Mouse (Mus musculus) G1E-ER4 (cell line): ENCODE results near the gene Mknk1. TPM values are rescaled to one million over a fixed set of nuclear protein-coding genes. Genes with fewer than 3 reads are reported as not detected.

ENCODE experiments used
- GATA1 ChIP-seq: IDR thresholded peaks from one replicate; pipeline ENCODE4 v1.8.0; 2012; ENCODE audit warnings: low read length, inconsistent platforms
- polyA plus RNA-seq: library from polyadenylated mRNA; stranded (reverse); fragments of >175 nt; gene quantifications from 2 replicates; pipeline ENCODE4 v1.2.3, GENCODE M21; 2012

Gene Mknk1
- polyA plus RNA-seq, 1 experiment: 36.6 TPM

- TF ChIP-seq GATA1: no peak
Observed at GRCm38 (mm10) chr4:115905701-115906100, 66.7 kb downstream of the Mknk1 start.

- TF ChIP-seq GATA1: no peak
Observed at GRCm38 (mm10) chr4:115906791-115907190, 67.8 kb downstream of the Mknk1 start.

GRCm38 (mm10) chr4:115907994-115908393 lies 69.0 kb downstream of the Mknk1 start:
- TF ChIP-seq GATA1: no peak

- no peak for TF ChIP-seq GATA1
Observed at GRCm38 (mm10) chr4:115908641-115909040, 69.6 kb downstream of the Mknk1 start.

- TF ChIP-seq GATA1: no peak
Observed at GRCm38 (mm10) chr4:115911586-115911985, 72.6 kb downstream of the Mknk1 start.

- TF ChIP-seq GATA1: no peak
Observed at GRCm38 (mm10) chr4:115919911-115920310, 80.9 kb downstream of the Mknk1 start.

GRCm38 (mm10) chr4:115922688-115923087 lies 83.7 kb downstream of the Mknk1 start:
- no peak for TF ChIP-seq GATA1

GRCm38 (mm10) chr4:115923262-115923880 lies 84.4 kb downstream of the Mknk1 start:
- no peak for TF ChIP-seq GATA1

- TF ChIP-seq GATA1: no peak
Observed at GRCm38 (mm10) chr4:115927637-115928036, 88.6 kb downstream of the Mknk1 start.

Other genes with a start within 250 kb of the Mknk1 start
- not detected in 2 replicates for gene Cyp4a32, start 238.2 kb upstream of the Mknk1 start, polyA plus RNA-seq
- not detected in 2 replicates for gene Cyp4b1, start 191.5 kb upstream of the Mknk1 start, polyA plus RNA-seq
- gene Efcab14, start 101.5 kb upstream of the Mknk1 start, polyA plus RNA-seq: 18.6 and 21.4 TPM in 2 replicates
- gene Tex38, start 58.2 kb upstream of the Mknk1 start, polyA plus RNA-seq: not detected in 2 replicates
- 16.4 and 21.4 TPM in 2 replicates for gene Atpaf1, start 54.4 kb upstream of the Mknk1 start, polyA plus RNA-seq
- gene Mob3c, start 11.1 kb upstream of the Mknk1 start, polyA plus RNA-seq: 9.2 and 15.7 TPM in 2 replicates
- not detected in 2 replicates for gene Kncn, start 45.2 kb downstream of the Mknk1 start, polyA plus RNA-seq
- not detected in 2 replicates for gene 6430628N08Rik, start 51.5 kb downstream of the Mknk1 start, polyA plus RNA-seq
- not detected in 2 replicates for gene Dmbx1, start 100.7 kb downstream of the Mknk1 start, polyA plus RNA-seq
- not detected in 2 replicates for gene Faah, start 178.7 kb downstream of the Mknk1 start, polyA plus RNA-seq
- 0.11 and 0.37 TPM in 2 replicates for gene Nsun4, start 214.7 kb downstream of the Mknk1 start, polyA plus RNA-seq
- gene Uqcrh, start 235.9 kb downstream of the Mknk1 start, polyA plus RNA-seq: 18.6 and 22.9 TPM in 2 replicates
- gene Lrrc41, start 236.1 kb downstream of the Mknk1 start, polyA plus RNA-seq: 37.6 and 60.8 TPM in 2 replicates